Mouse (Mus musculus) cerebellum, adult 2 months (tissue): ENCODE results near the gene Srgap3.
"Not testable (repeated sequence)": the region's sequence is repeated elsewhere in the genome, so short reads cannot be mapped to it uniquely, and the experiment has no call there.

Experiments
- CTCF ChIP-seq: fragments of 200-500 bp; IDR thresholded peaks from 2 replicates; pipeline ENCODE4 v1.5.1; 2011; ENCODE audit warnings: low read depth, mild to moderate bottlenecking, control low read depth, low read length, moderate library complexity, borderline replicate concordance; ENCODE audit not compliant: insufficient read depth
- POLR2A ChIP-seq: fragments of 200-500 bp; IDR thresholded peaks from 2 replicates; pipeline ENCODE4 v1.6.1; 2011; ENCODE audit warnings: low read length, control low read depth, borderline replicate concordance; ENCODE audit not compliant: insufficient read depth

DNA sequence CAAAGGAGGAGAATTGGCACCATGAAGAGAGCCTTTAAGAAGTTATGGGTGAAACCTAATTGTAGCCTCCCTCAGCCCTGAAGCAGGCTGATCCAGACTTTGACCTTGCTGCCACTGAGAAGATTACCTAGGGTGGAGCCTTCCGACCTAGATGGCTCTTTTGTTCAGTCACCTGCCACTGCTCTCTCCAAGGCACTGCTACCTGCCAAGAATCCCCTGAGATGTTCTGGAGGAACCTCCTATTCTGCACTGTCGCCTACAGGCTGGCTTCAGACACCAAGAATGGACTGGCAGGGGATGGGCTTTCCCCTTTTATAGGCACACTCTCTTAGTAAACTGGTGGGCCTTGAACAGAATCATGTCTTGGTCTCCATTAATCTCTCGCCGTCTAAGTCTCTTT is 244.8 kb downstream of the Srgap3 start:
- TF ChIP-seq CTCF, POLR2A: not testable (repeated sequence)
